ENCODE assay signal across 30 mouse cellular contexts in the genomic region with DNA sequence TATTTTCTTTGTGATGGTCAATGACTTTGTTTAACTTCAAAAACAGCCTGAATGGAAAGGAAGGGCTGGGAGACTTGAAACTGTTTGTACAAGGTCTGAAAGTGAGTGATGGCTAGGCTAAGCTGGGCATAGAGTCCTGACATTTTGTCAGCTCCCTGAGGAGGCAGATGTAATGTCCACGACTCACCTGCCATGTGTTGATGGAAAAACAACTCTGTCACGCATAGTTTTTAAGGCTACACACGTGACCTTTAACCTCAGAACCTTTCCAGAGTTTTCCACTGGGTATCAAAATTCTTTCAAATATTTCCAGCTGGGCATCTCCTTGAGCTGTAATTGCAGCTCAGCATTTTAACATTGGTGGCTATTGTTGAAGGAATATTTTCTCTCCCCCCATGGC.
DNase-seq lines count a peak whose midpoint lies in the region; ATAC-seq and TF ChIP-seq lines count a peak whose summit lies in the region.
"Had no signal": no experiment of that assay in that cellular context is flagged by ENCODE, and none has a peak within 500 bp of the region (broad histone marks: within the 10 kb centered on the region; RNA-seq: fewer than 3 reads in every experiment).

No protein-coding gene starts in this region.

- no peak for ATAC-seq in lung, embryonic 14.5 days (ENCODE audit: insufficient read depth)
- ATAC-seq: forebrain, embryonic 14.5 days; inflammation-experienced regulatory T-cells, adult 6 months; midbrain, embryonic 15.5 days had no signal

- H3K27ac ChIP-seq in lung, embryonic 14.5 days (ENCODE audit: low read depth), result no peak overlapping the region
- no peak overlapping the region; the same call in 1 of the 2 replicates for H3K27ac ChIP-seq in embryonic facial prominence, embryonic 10.5 days (replicated peaks)
- H3K27ac ChIP-seq: gastrocnemius, adult 2 months; hindbrain, embryonic 15.5 days; layer of hippocampus, adult 2 months; limb, embryonic 10.5 days; limb, embryonic 15.5 days; liver, embryonic 14.5 days; midbrain, embryonic 10.5 days; midbrain, embryonic 15.5 days; neural tube, embryonic 12.5 days had no signal

- peak; percentile 26 for DNase-seq in lung, embryonic 14.5 days
- DNase-seq in lung, postnatal 25 days (ENCODE audit: low spot score), result no peak
- DNase-seq in 3T3-L1 (ENCODE audit: low read depth, low spot score) (peak; percentile 57), NIH3T3 (ENCODE audit: low read depth) (peak; percentile 12)
- peak; percentile 26 for DNase-seq in embryonic facial prominence, embryonic 10.5 days (ENCODE audit: low spot score)
- DNase-seq in kidney, adult 18-20 months, result no peak
- no peak for DNase-seq in spleen, adult 18-20 months
- DNase-seq in right cerebral cortex, postnatal 4 days, result no peak
- DNase-seq: adrenal gland, adult 8-10 months; cerebellum, adult 8-10 months; cerebellum, postnatal 25 days; gastrocnemius, adult 2 months; gastrocnemius, postnatal 36 days; heart, postnatal 4 days; kidney, adult 11 months; kidney, postnatal 36 days; right cerebral cortex, adult 18-20 months; thymus, postnatal 14 days had no signal

- no peaks in the 10 kb centered on the region for H3K4me1 ChIP-seq in lung, embryonic 14.5 days (ENCODE audit: insufficient read depth)
- H3K4me1 ChIP-seq in embryonic facial prominence, embryonic 10.5 days, result peaks cover 17% of the 10 kb centered on the region
- H3K4me1 ChIP-seq: hindbrain, embryonic 15.5 days; limb, embryonic 15.5 days; midbrain, embryonic 10.5 days; midbrain, embryonic 15.5 days; neural tube, embryonic 12.5 days had no signal

- H3K4me2 ChIP-seq in lung, embryonic 14.5 days, result no peak overlapping the region
- H3K4me2 ChIP-seq: hindbrain, embryonic 15.5 days; limb, embryonic 15.5 days; lung, embryonic 15.5 days; midbrain, embryonic 15.5 days; neural tube, embryonic 12.5 days had no signal

- no peak overlapping the region for H3K4me3 ChIP-seq in lung, embryonic 14.5 days (ENCODE audit: low read depth, low read length)
- no peak overlapping the region for H3K4me3 ChIP-seq in embryonic facial prominence, embryonic 10.5 days
- H3K4me3 ChIP-seq: gastrocnemius, adult 2 months; hindbrain, embryonic 15.5 days; layer of hippocampus, adult 2 months; limb, embryonic 10.5 days; limb, embryonic 15.5 days; lung, embryonic 15.5 days; midbrain, embryonic 10.5 days; midbrain, embryonic 15.5 days; neural tube, embryonic 12.5 days had no signal

- 33% methylated on average over 3 of the region's 3 CpGs for WGBS in lung, embryonic 14.5 days
- 40% methylated on average over 3 of the region's 3 CpGs for WGBS in embryonic facial prominence, embryonic 10.5 days

- H3K9ac ChIP-seq in lung, embryonic 14.5 days, result no peak overlapping the region
- H3K9ac ChIP-seq: hindbrain, embryonic 15.5 days; limb, embryonic 15.5 days; liver, embryonic 14.5 days; lung, embryonic 15.5 days; midbrain, embryonic 15.5 days; neural tube, embryonic 12.5 days had no signal

- no peaks in the 10 kb centered on the region for H3K27me3 ChIP-seq in lung, embryonic 14.5 days (ENCODE audit: insufficient read depth, low read length)
- H3K27me3 ChIP-seq in embryonic facial prominence, embryonic 10.5 days (replicated peaks; ENCODE audit: low read depth, poor library complexity, severe bottlenecking), result no peaks in the 10 kb centered on the region
- H3K27me3 ChIP-seq: CH12.LX; hindbrain, embryonic 15.5 days; limb, embryonic 15.5 days; lung, embryonic 15.5 days; midbrain, embryonic 15.5 days; neural tube, embryonic 12.5 days had no signal

- H3K36me3 ChIP-seq in lung, embryonic 14.5 days (ENCODE audit: insufficient read depth), result no peaks in the 10 kb centered on the region
- H3K36me3 ChIP-seq in embryonic facial prominence, embryonic 10.5 days (replicated peaks), result no peaks in the 10 kb centered on the region
- H3K36me3 ChIP-seq: hindbrain, embryonic 15.5 days; limb, embryonic 10.5 days; limb, embryonic 15.5 days; lung, embryonic 15.5 days; midbrain, embryonic 10.5 days; midbrain, embryonic 15.5 days; neural tube, embryonic 12.5 days had no signal

- H3K9me3 ChIP-seq in lung, embryonic 14.5 days (ENCODE audit: low read depth, low read length), result no peaks in the 10 kb centered on the region
- no peaks in the 10 kb centered on the region for H3K9me3 ChIP-seq in embryonic facial prominence, embryonic 10.5 days
- H3K9me3 ChIP-seq: hindbrain, embryonic 15.5 days; limb, embryonic 10.5 days; limb, embryonic 15.5 days; lung, embryonic 15.5 days; midbrain, embryonic 10.5 days; midbrain, embryonic 15.5 days; neural tube, embryonic 12.5 days had no signal

- no peak for TF ChIP-seq CTCF in lung, embryonic 14.5 days (IDR thresholded peaks at IDR 0.05; ENCODE audit: low read depth)

Comparison
In these comparisons a context has a peak if more than half of its experiments do, and no peak if none do; other contexts are left out.
1. DNase-seq: peak in lung, embryonic 14.5 days (single experiment), 3T3-L1 (single experiment), NIH3T3 (single experiment) and embryonic facial prominence, embryonic 10.5 days (single experiment); none in lung, postnatal 25 days (single experiment), kidney, adult 18-20 months (single experiment), spleen, adult 18-20 months (0 of 2) and right cerebral cortex, postnatal 4 days (single experiment).